Mouse (Mus musculus) hindbrain, embryonic 12.5 days (tissue): Measurements from ENCODE around the gene Ankrd52. TPM values are rescaled to one million over a fixed set of nuclear protein-coding genes. Genes with fewer than 3 reads are reported as not detected.

Experiments
- ATAC-seq: fragments of 200-750 bp; cut with Nextera tagmentation; 2 replicates; pipeline ENCODE4 v1.8.0; 2017; ENCODE audit warnings: moderate TSS enrichment; ENCODE audit not compliant: low FRiP score
- H3K27ac ChIP-seq: fragments of 300-500 bp; sonication (generic); 2 replicates; pipeline ENCODE4 v1.5.1; 2016; ENCODE audit warnings: mild to moderate bottlenecking
- H3K27me3 ChIP-seq: fragments of 300-500 bp; sonication (generic); 2 replicates; pipeline ENCODE4 v1.6.1; 2016; ENCODE audit warnings: mild to moderate bottlenecking
- H3K36me3 ChIP-seq: fragments of 300-500 bp; sonication (generic); 2 replicates; pipeline ENCODE4 v1.6.1; 2016; ENCODE audit warnings: mild to moderate bottlenecking
- H3K4me1 ChIP-seq: fragments of 300-500 bp; sonication (generic); 2 replicates; pipeline ENCODE4 v1.6.1; 2016
- H3K4me2 ChIP-seq: fragments of 300-500 bp; sonication (generic); replicated peaks from 2 replicates; pipeline ENCODE4 v1.6.1; 2016; ENCODE audit warnings: mild to moderate bottlenecking
- H3K4me3 ChIP-seq: fragments of 300-500 bp; sonication (generic); 2 replicates; pipeline ENCODE4 v1.5.1; 2016; ENCODE audit warnings: mild to moderate bottlenecking
- H3K9ac ChIP-seq: fragments of 300-500 bp; sonication (generic); 2 replicates; pipeline ENCODE4 v1.6.1; 2016; ENCODE audit warnings: mild to moderate bottlenecking, moderate library complexity
- H3K9me3 ChIP-seq: fragments of 300-500 bp; sonication (generic); replicated peaks from 2 replicates; pipeline ENCODE4 v1.6.1; 2016; ENCODE audit warnings: mild to moderate bottlenecking
- WGBS: fragments of 180-500 bp; shearing (Covaris S2); methylation state at CpG from one replicate; pipeline ENCODE4 v1.1.7; 2016; 5-methylcytosine and 5-hydroxymethylcytosine counted together
- polyA plus RNA-seq: library from polyadenylated mRNA; unstranded; fragments of >200 nt; fragmentation: Nextera tagmentation; extraction: Ambion mirVana; gene quantifications from 2 replicates; pipeline ENCODE4 v1.2.1, GENCODE M21; 2016

Ankrd52 gene
- polyA plus RNA-seq, 1 experiment from 2014 or later: 13.7 TPM

DNA sequence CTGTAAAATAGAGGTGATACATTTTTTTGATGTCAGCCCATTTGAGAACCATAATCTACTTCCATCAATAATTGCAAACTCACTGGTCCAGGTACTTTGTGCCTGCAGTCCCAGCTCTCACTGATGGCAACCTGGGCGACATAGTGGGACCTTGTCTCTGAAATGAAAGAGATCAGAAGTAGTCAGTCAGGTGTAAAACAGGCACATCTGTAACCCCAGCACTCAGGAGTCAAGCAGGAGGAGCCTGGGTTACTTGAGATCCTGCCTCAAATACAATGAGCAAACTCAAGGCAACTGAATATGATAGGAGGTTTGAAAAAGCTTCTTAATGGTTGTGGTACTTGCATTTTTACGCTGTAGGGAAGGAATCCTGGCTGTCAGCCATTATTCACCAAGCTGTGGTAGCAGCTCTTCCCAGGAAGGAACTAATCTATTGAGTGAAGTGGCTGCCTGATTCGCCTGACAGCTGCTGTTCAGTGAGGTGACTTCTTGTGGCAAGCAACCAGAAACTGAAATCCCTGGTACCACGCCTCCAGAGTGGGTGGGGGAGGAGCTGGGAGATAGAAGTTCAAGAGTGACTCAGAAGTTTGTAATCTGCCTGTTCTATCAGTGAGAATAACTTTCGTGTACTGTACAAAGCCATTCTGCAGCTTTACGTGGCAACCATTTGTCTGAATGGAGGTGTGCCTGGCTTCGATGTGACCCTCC, 32.2 kb upstream of the Ankrd52 start:
- H3K4me2 ChIP-seq: no peak overlapping the region
- H3K9ac ChIP-seq: no peak overlapping the region
- no peaks in the 10 kb centered on the region for H3K27me3 ChIP-seq
- peaks cover 6% of the 10 kb centered on the region; the same call in 1 of the 2 replicates for H3K36me3 ChIP-seq
- WGBS: 72% methylated on average over 7 of the region's 7 CpGs
- no peak overlapping the region for H3K4me3 ChIP-seq
- H3K27ac ChIP-seq: no peak overlapping the region
- peaks cover 7% of the 10 kb centered on the region; the same call in 1 of the 2 replicates for H3K4me1 ChIP-seq
- no peaks in the 10 kb centered on the region for H3K9me3 ChIP-seq
- no peak for ATAC-seq

DNA sequence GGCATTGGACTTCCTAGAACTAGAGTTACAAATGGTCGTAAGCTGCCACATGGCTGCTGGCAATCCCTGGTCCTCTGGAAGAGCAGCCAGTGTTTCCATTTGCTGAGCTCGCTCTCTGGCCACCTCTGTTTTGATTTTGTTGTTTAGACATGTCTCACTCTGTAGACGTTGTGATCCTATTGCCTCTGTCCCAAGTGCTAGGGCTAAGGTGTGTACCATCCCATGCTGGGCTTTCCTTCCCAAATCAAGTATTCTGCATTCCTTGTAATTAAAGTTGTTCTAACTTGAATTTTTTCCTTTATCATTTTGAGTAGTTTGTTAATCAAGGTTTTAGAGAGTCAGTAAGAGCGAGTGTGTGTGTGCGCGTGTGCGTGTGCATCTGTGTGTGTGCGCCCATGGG, 29.4 kb upstream of the Ankrd52 start:
- H3K4me1 ChIP-seq: peaks cover 7% of the 10 kb centered on the region; the same call in 1 of the 2 replicates
- H3K4me2 ChIP-seq: no peak overlapping the region
- H3K36me3 ChIP-seq: peaks cover 32% of the 10 kb centered on the region
- 94% methylated on average over 8 of the region's 8 CpGs for WGBS
- no peak for ATAC-seq
- no peak overlapping the region for H3K27ac ChIP-seq
- no peak overlapping the region for H3K9ac ChIP-seq
- H3K4me3 ChIP-seq: no peak overlapping the region
- H3K27me3 ChIP-seq: no peaks in the 10 kb centered on the region
- no peaks in the 10 kb centered on the region for H3K9me3 ChIP-seq

- Histone ChIP-seq H3K4me2 (no peak overlapping the region), H3K27ac (no peak overlapping the region), H3K36me3 (peaks cover 77% of the 10 kb centered on the region), H3K4me1 (no peaks in the 10 kb centered on the region), H3K27me3 (no peaks in the 10 kb centered on the region), H3K4me3 (no peak overlapping the region), H3K9ac (no peak overlapping the region), H3K9me3 (no peaks in the 10 kb centered on the region)
- no peak for ATAC-seq
- 49% methylated on average over 2 of the region's 2 CpGs for WGBS
Observed at GRCm38 (mm10) chr10:128358796-128359195, 18.1 kb upstream of the Ankrd52 start.

- no peaks in the 10 kb centered on the region for H3K27me3 ChIP-seq
- peaks cover 73% of the 10 kb centered on the region for H3K36me3 ChIP-seq
Observed at GRCm38 (mm10) chr10:128359226-128359625, 17.7 kb upstream of the Ankrd52 start.

GRCm38 (mm10) chr10:128361836-128362235, 15.1 kb upstream of the Ankrd52 start:
- 93% methylated on average over 6 of the region's 6 CpGs for WGBS

More at GRCm38 (mm10) chr10:128359226-128359625, 17.7 kb upstream of the Ankrd52 start:
- H3K9ac ChIP-seq: no peak overlapping the region
- no peak overlapping the region for H3K27ac ChIP-seq
- no peaks in the 10 kb centered on the region for H3K9me3 ChIP-seq
- H3K4me3 ChIP-seq: no peak overlapping the region
- no peak overlapping the region for H3K4me2 ChIP-seq
- H3K4me1 ChIP-seq: no peaks in the 10 kb centered on the region
- WGBS: 91% methylated on average over 6 of the region's 6 CpGs
- no peak for ATAC-seq

DNA sequence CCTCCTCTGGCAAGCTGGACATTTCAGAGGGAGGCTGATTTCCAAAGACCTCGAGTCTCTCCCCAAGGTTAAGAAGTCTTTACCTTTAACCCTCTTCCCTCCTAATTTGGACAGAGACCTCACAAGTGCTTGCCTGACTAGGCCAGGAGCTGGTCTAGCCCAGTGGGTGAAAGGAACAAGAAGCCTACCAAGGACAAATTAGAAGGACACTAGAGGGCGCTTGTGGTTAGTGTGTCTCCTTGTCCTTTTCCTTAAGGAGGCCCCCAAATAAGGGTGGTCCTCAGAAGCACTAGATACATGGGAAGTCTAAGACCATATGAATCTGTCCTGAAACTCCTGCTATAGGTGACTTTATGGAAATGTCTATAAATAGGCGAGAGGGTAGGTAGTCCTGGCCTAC, 14.3 kb upstream of the Ankrd52 start:
- Histone ChIP-seq H3K4me3 (no peak overlapping the region), H3K27ac (no peak overlapping the region), H3K4me1 (peaks cover 3% of the 10 kb centered on the region), H3K4me2 (no peak overlapping the region), H3K9ac (no peak overlapping the region), H3K27me3 (no peaks in the 10 kb centered on the region), H3K36me3 (peaks cover 69% of the 10 kb centered on the region), H3K9me3 (no peaks in the 10 kb centered on the region)
- no peak for ATAC-seq
- WGBS: 53% methylated on average over 3 of the region's 3 CpGs

More at GRCm38 (mm10) chr10:128361836-128362235, 15.1 kb upstream of the Ankrd52 start:
- Histone ChIP-seq H3K9ac (no peak overlapping the region), H3K4me2 (no peak overlapping the region), H3K4me1 (no peaks in the 10 kb centered on the region), H3K36me3 (peaks cover 69% of the 10 kb centered on the region), H3K27ac (no peak overlapping the region), H3K4me3 (no peak overlapping the region), H3K27me3 (no peaks in the 10 kb centered on the region), H3K9me3 (no peaks in the 10 kb centered on the region)
- no peak for ATAC-seq

- Histone ChIP-seq H3K4me3 (peak overlapping the region; percentile 71), H3K27ac (peak overlapping the region; percentile 96), H3K36me3 (peaks cover 18% of the 10 kb centered on the region), H3K4me1 (peaks cover 14% of the 10 kb centered on the region), H3K4me2 (peak overlapping the region; percentile 77), H3K9me3 (no peaks in the 10 kb centered on the region), H3K9ac (peak overlapping the region; percentile 77), H3K27me3 (no peaks in the 10 kb centered on the region)
- no peak for ATAC-seq
- WGBS: 13% methylated on average over 19 of the region's 19 CpGs
Observed at GRCm38 (mm10) chr10:128367899-128368401, 9.0 kb upstream of the Ankrd52 start.

DNA sequence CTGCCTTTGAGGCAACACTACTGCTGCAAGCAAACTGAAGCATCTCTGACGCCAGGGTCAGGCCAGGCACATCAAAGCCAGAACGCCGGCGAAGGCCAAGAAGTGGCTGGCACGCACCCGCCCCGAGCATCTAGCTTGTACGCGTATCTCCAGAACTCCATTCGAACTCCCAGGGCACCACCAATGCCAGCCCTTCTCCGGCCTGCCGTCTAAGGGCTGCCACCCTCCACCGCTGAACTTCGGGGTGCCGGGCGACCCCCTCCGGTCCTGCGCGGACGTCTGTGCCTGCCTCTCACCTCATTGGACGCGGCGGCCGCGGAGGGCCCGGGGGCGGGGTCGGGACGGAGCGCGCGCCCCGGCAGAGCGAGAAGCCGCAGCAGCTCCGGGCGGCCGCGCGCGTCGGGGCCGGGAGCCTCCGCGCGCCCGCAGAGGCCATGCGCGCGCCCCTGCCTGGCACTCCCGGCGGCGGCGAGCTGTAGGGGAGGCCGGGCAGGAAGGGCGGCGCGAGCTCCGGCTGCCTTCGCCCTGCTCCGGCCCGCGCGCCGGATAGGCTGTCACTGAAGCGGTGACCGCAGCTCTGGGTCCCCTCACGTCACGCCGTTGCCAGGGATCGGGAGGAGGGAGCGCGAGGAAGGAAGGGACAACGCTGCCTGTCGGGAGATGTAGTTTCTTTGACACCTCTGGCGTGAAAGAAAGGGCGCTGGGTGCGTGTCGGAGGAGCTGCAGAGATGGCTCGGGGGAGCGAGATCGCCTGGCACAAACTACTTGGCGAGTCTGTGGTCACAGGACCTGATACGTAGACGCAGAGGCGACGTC, 8.3 kb upstream of the Ankrd52 start, which contains the start of gene Coq10a:
TSS of gene Coq10a (minus strand) at position 596 of the 816 bp plus-strand sequence.
- peak within 1 kb of the TSS; percentile 96 for H3K27ac ChIP-seq
- no peaks in the 10 kb centered on the region for H3K27me3 ChIP-seq
- H3K36me3 ChIP-seq: peaks cover 11% of the 10 kb centered on the region
- H3K9ac ChIP-seq: peak within 1 kb of the TSS; percentile 77
- ATAC-seq: peak; percentile 96
- peak within 1 kb of the TSS; percentile 77 for H3K4me2 ChIP-seq
- H3K4me1 ChIP-seq: peaks cover 14% of the 10 kb centered on the region
- no peaks in the 10 kb centered on the region for H3K9me3 ChIP-seq
- under 1% methylated on average over 62 of the region's 87 CpGs for WGBS
- peak within 1 kb of the TSS; percentile 71 for H3K4me3 ChIP-seq

DNA sequence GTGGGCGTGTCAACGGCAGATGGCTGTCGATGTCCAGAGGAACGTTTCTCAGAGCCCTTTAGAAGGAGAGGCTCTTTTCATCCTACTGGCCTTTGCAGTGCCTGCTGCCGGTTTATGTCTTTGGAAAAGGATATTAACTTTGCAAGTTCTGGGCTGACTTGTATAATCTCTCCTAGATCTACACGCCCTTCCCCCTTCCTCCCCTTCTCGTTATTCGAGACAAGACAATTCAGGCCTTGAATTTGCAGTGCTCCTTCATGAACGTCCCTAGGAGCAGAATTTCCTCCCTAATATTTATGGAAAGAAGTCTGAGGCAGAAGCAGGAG, 7.7 kb upstream of the Ankrd52 start:
- H3K4me2 ChIP-seq: peak overlapping the region; percentile 77
- H3K4me3 ChIP-seq: peak overlapping the region; percentile 71
- peaks cover 9% of the 10 kb centered on the region for H3K36me3 ChIP-seq
- H3K9me3 ChIP-seq: no peaks in the 10 kb centered on the region
- no peaks in the 10 kb centered on the region for H3K27me3 ChIP-seq
- WGBS: 8% methylated on average over 9 of the region's 9 CpGs
- H3K9ac ChIP-seq: peak overlapping the region; percentile 77
- H3K27ac ChIP-seq: peak overlapping the region; percentile 96
- ATAC-seq: no peak
- H3K4me1 ChIP-seq: peaks cover 14% of the 10 kb centered on the region

- peak overlapping the region; percentile 77; the same call in 1 of the 2 replicates for H3K9ac ChIP-seq
- peak overlapping the region; percentile 96 for H3K27ac ChIP-seq
- no peak for ATAC-seq
- peaks cover 14% of the 10 kb centered on the region for H3K4me1 ChIP-seq
- H3K27me3 ChIP-seq: no peaks in the 10 kb centered on the region
- peak overlapping the region; percentile 71; the same call in 1 of the 2 replicates for H3K4me3 ChIP-seq
- WGBS: 83% methylated on average over 6 of the region's 6 CpGs
- H3K9me3 ChIP-seq: no peaks in the 10 kb centered on the region
- H3K36me3 ChIP-seq: peaks cover 9% of the 10 kb centered on the region
- H3K4me2 ChIP-seq: peak overlapping the region; percentile 77
Observed at GRCm38 (mm10) chr10:128369599-128369998, 7.3 kb upstream of the Ankrd52 start.

- Histone ChIP-seq H3K27me3 (no peaks in the 10 kb centered on the region), H3K9me3 (no peaks in the 10 kb centered on the region), H3K4me1 (peaks cover 14% of the 10 kb centered on the region), H3K4me3 (no peak overlapping the region), H3K9ac (no peak overlapping the region), H3K27ac (peak overlapping the region; percentile 96; the same call in 1 of the 2 replicates), H3K4me2 (no peak overlapping the region), H3K36me3 (peaks cover 7% of the 10 kb centered on the region)
- 67% methylated on average over 5 of the region's 6 CpGs for WGBS
- ATAC-seq: no peak
Observed at GRCm38 (mm10) chr10:128370021-128370420, 6.9 kb upstream of the Ankrd52 start.

DNA sequence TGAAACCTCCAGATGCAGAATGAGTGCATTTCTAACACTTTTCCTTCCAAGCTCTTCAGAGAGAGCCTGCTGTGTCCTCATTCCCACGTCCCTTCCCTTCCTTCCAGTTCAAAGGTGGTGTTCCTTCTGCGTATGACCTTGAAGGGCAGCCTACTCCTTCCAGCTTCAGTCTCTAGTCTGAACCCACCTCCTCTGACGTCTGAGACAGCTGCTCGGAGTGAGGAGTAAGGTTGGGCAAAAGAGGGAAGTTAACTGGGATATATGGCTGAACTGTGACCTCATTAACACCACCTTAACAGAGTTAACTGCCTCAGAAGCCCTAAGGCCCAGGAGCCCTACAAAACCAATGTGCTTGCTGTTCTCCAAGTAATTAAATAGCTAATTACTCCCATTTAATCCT, 6.3 kb upstream of the Ankrd52 start:
- ATAC-seq: no peak
- H3K9ac ChIP-seq: 0 out of 2 replicates have a peak overlapping the region, but pooled peaks have one; percentile 9
- H3K4me3 ChIP-seq: no peak overlapping the region
- no peaks in the 10 kb centered on the region for H3K27me3 ChIP-seq
- no peak overlapping the region for H3K27ac ChIP-seq
- no peaks in the 10 kb centered on the region for H3K9me3 ChIP-seq
- H3K4me2 ChIP-seq: no peak overlapping the region
- H3K36me3 ChIP-seq: peaks cover 1% of the 10 kb centered on the region; the same call in 1 of the 2 replicates
- peaks cover 14% of the 10 kb centered on the region for H3K4me1 ChIP-seq
- WGBS: 55% methylated on average over 4 of the region's 4 CpGs
